Mouse (Mus musculus): ENCODE data around the gene Hspb8.

DNA sequence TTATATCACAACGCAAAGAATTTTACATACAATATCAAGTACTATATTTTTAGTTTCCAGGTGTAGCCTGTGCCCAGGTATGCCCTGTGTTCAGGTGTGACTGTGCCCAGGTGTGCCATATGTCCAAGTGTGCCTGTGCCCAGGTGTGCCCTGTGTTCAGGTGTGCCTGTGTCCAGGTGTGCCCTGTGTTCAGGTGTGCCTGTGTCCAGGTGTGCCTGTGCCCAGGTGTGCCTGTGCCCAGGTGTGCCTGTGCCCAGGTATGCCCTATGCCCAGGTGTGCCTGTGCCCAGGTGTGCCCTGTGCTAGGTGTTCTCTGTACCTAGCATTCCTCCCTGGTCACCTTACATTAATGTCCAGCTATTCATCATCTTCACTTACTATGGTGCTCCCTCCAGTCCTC, 16.7 kb downstream of the Hspb8 start:
- TF ChIP-seq CTCF (conservative IDR thresholded peaks at IDR 0.05; ENCODE audit: insufficient read depth, insufficient read length, low read depth, low read length) (no peak), POLR2A (IDR thresholded peaks at IDR 0.05; ENCODE audit: low read depth, low read length) (no peak)
